Mouse (Mus musculus) bone marrow, adult 2 months (tissue): ENCODE results near the gene Rmnd5a.

ENCODE experiments used
- CTCF ChIP-seq: fragments of 200-500 bp; IDR thresholded peaks from 2 replicates; pipeline ENCODE4 v1.5.1; 2011; ENCODE audit warnings: low read length, control low read depth; ENCODE audit not compliant: control insufficient read depth, insufficient read depth
- POLR2A ChIP-seq: fragments of 200-500 bp; IDR thresholded peaks from 2 replicates; pipeline ENCODE4 v1.6.1; 2011; ENCODE audit warnings: low read depth, mild to moderate bottlenecking, control low read depth, low read length, borderline replicate concordance; ENCODE audit not compliant: control insufficient read depth

- no peak for TF ChIP-seq CTCF
- TF ChIP-seq POLR2A, result no peak
Observed at GRCm38 (mm10) chr6:71357493-71357892, 82.9 kb downstream of the Rmnd5a start.
